Mouse (Mus musculus): ENCODE data around the gene Id3.
A peak's percentile ranks its signal among the peaks of the same experiment; 100 is the strongest.

Id3 gene

DNA sequence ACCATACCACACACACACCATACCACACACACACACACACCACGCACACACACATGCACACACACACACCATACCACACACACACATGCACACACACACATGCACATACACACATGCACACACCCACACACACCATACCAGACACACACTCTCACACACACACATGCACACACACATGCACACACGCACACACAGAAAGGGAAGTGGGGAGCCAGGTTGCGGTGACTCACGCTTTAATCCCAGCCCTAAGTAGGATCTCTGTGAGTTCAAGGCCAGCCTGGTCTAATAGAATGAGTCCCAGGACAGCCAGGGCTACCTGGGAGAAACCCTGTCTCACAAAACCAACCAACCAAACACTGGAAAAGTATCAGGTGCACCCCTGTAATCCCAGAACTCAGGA, 18.7 kb upstream of the Id3 start:
- no peak for DNase-seq (ENCODE audit: low spot score)

DNA sequence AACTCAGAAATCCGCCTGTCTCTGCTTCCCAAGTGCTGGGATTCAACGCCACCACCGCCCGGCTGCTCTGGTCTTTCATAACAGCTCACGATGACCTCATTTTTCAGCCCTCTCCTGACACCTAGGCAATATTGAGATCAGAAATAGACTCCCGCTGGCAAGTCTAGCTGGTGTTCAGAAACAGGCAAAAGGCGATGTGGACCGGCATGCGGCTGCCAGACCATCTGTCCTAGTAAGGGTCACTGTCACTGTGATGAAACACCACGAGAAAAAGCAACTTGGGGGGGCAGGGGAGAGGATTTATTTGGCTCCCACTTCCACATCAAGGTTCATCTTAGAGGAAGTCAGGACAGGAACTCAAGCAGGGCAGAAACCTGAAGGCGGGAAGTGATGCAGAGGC, 17.8 kb upstream of the Id3 start:
- no peak for DNase-seq (ENCODE audit: low spot score)

- no peak for DNase-seq (ENCODE audit: low spot score)
Measured at GRCm38 (mm10) chr4:136126019-136126418, 17.3 kb upstream of the Id3 start.

DNA sequence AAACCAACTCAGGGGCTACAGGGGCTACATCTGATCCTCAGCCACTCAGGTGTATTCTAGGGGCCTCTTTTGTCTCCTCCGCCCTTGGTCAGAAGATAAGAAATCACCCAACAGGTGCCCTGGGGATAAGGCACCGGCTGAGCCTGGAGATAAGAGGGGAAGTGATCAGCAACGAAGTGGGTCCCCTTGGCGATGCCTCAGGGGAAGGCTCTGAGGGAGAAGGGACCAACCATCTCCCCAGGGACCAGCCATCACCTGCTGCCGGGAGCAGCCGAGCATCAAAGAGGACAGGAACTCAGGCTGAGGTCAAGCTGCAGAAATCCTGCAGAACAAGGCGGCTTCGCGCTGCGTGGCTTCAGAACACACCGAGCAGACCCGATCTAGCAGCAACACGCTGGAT, 15.6 kb upstream of the Id3 start:
- DNase-seq (ENCODE audit: low spot score): no peak

DNA sequence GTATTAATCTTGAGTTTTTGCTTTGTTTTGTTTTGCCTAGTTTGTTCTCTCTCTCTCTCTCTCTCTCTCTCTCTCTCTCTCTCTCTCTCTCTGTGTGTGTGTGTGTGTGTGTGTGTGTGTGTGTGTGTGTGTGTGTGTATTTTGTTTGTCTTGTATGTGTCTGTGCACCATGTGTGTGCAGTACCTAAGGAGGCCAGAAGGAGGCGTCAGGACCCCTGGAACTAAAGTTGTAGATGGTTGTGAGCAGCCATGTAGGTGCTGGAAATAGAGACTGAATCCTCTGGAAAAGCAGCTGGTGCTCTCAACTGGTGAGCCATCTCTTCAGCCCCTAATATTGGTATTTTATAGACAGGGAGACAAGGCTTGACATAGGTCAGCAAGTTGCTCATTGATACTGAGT, 13.5 kb upstream of the Id3 start:
- DNase-seq (ENCODE audit: low spot score): no peak

- DNase-seq (ENCODE audit: low spot score): no peak
Measured at GRCm38 (mm10) chr4:136133801-136134200, 9.5 kb upstream of the Id3 start.

DNA sequence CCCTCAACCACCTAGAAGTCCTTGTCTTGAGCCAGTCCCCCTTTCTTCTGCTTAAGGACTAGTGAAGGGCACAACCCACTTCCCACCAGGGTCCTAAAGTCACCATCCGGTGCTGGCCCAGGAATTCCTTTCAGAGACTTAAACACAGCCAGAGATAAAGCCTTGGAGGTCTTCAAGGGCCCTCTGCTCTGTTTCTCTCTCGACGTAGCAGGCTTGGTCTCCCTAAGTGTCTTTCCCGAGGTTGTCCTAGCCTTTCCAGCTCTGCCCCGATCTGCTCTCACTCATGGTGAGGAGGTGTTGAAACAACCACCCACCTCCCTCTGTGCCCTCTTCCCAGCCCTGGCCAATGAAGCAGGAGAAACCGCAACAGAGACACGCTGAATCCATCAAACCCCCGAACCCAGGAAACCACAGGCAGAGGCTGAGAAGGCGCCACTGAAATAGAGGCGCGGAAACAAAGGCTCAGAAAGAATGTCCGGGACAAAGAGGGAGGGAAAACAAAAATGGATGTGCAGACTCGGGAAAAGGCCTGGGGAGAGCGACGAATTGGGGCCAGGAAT, 8.8 kb upstream of the Id3 start:
- DNase-seq (ENCODE audit: low spot score): no peak

- DNase-seq (ENCODE audit: low spot score): no peak
Measured at GRCm38 (mm10) chr4:136134978-136135873, 8.1 kb upstream of the Id3 start.

GRCm38 (mm10) chr4:136135874-136136728, 7.2 kb upstream of the Id3 start:
- DNase-seq (ENCODE audit: low spot score): no peak

DNA sequence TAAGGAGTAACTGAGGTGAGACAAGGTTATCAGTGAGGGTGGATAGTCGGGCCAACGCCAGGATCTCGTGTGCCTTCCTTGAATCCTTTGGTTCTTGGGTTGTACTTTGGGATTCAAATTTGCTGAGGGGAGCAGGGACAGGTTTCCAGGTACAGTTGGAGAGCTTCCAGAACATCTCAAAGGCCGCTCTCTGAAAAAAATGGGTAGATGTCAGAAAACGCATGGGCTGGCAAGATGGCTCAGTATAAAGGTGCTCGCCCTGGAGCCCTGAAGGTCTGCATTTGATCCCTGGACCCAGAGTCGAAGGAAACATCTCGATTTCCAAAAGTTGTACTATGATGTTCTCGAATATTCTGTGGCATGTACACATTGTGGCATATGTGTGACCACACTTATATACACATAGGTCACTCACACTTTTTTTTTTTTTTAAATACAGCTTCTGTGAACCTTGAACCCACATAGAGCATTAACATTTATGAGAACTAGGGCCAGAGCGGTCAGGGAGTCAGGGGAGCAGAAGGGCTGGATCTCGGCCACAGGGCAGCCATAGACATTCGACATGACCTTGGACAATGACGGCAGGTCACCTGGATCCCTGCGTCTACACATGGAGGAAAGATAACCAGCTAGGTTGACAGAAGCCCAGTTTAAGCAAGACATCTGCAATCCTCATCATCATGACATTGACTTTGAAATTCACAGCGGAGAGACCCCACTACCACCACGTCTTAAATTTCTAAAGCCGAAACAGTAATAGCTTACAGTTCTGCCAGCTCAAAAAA, 3.8 kb upstream of the Id3 start:
- DNase-seq (ENCODE audit: low spot score): no peak

- peak; percentile 87 for DNase-seq (ENCODE audit: low spot score)
Measured at GRCm38 (mm10) chr4:136140327-136141250, 2.7 kb upstream of the Id3 start.

GRCm38 (mm10) chr4:136142267-136143192, 767 bp upstream of the Id3 start:
- no peak for DNase-seq (ENCODE audit: low spot score)

- peak; percentile 74 for DNase-seq (ENCODE audit: low spot score)
Measured at GRCm38 (mm10) chr4:136144126-136144926, 1.0 kb downstream of the Id3 start.

GRCm38 (mm10) chr4:136144927-136145292, 1.6 kb downstream of the Id3 start:
- no peak for DNase-seq (ENCODE audit: low spot score)

GRCm38 (mm10) chr4:136145362-136145885, 2.1 kb downstream of the Id3 start:
- DNase-seq (ENCODE audit: low spot score): no peak

- DNase-seq (ENCODE audit: low spot score): no peak
Measured at GRCm38 (mm10) chr4:136145991-136146711, 2.9 kb downstream of the Id3 start.

DNA sequence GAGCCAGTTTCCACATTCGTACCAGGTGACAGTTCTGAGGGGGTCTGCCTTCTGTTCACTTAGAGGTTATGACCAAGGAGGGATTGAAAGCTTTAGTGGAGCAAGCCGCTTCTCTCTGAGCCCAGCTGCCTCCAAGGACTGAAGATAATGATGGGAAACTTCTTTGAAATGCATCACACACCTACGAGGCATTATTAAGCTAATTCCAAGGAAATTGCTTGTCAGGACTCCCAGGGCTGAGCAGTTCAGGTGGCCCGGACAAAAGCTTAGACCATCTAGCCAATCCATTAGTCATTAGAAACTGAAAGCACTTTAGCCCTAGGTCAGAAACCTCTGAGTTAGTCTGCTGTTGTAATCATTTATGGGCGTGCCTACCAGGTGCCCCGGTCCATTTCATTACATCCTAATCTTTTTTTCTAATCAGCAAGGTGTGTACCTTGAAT, 3.4 kb downstream of the Id3 start:
- no peak for DNase-seq (ENCODE audit: low spot score)

All from testis, postnatal 14 days (tissue).